Mouse (Mus musculus) spleen, postnatal 36 days (tissue): ENCODE results near the gene Tmem222.

Experiments
- DNase-seq, 2 experiments: peaks; one replicate each; pipeline ENCODE4 v3.0.0; 2022; ENCODE audit warnings: low spot score in 2 of 2, mixed read lengths in 1 of 2

Gene Tmem222

DNA sequence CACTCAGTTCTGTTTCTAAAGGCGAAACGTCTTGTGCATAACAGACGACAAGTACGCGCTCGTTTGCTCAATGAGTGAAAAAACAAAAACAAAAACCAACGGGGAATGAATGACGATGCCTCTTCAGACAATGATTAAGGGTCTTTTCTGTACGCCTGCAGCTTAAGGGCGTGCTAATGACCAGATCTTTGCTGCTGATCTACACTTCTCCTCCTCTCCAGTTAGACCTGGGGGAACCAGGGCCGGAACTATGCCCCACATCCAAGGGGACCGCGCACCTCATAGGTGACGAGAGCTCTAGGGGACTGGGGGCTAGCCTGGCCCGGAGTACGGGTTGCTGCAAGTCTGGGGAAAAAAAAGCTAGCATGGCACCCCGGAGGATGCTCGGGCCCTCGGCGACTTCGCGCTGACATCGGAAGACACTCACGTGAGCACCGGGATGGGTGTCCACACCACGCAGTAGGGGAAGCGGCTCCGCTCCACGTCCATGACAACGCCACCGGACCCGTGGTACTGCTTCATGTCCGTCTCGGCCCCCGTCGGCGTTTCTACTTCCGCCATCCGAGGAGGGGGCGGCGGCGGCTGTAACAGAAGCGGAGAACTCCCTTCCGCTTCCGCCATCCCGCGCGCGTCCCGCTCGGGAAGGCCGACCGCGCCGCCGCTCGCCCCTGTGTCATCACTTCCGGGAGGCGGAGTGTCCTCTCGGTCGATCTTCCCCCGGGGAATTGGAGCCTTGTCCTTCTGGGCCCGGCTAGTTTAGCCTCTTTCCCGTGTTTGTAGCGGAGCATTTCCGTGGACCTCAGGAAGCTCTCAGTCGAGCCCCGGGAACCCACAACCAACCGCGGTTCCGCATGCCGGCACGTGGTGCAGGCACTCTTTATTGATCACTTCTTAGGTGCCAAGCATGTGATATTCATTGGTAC lies at the start of gene Tmem222:
Tmem222 (minus strand) TSS at position 689 of the 923 bp plus-strand sequence.
- DNase-seq, result peak; percentile 91 to 92

DNA sequence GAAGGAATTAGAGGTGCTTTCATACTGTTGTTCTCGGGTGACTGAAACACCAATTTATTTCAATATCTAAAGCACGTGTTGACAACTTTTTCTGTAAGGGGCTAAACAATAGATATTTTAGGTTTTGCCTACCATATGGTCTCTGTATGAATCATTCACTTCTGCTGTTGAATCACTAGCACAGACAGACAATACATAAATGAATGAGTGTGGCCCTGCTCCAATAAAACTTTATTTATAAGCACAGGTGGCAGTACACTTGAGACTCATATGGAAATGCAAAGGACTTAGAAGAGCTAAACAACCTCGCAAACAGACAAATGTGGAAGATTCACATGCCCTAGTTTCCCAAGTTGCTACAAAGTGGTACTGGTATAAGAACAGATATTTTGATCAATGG lies 42.1 kb upstream of the Tmem222 start:
- no peak for DNase-seq

DNA sequence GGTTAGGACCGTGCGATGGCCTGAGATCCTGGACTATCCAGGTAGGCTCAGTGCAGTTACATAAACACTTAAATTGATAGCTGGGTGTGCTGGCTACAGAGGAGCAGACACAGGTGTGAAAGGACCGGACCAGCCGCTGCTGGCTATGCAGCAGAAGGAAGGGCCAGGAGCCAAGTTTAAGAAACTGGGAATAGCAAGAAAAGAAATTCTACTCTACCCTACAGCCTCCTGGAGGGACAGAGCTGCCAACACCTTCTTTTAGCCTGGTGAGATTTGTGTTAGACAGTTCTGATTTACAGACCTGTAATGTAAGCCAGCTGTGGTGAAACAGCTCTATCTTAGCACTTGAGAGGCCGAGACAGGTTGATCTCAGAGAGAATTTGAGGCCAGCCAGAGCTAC lies 38.4 kb upstream of the Tmem222 start:
- DNase-seq, result no peak

DNA sequence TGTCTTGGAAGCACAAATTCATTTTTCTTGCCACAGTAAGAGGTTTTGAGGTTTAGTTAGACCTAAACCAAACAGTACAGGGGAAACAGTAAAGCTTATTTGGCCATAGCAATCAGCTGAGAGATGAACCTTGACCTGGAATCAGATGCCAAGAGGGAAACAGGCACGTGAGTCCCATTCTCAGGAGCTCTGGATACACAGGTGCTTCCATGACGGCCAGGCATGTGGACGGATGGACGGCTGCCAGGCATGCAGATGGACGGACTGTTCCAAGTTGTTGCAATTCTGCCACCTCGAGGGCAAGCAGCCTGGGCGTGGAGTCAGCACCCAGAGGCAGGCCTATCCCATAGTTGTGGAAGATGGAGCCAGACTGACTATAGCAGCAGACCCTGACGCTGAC lies 37.3 kb upstream of the Tmem222 start:
- DNase-seq, result no peak

DNA sequence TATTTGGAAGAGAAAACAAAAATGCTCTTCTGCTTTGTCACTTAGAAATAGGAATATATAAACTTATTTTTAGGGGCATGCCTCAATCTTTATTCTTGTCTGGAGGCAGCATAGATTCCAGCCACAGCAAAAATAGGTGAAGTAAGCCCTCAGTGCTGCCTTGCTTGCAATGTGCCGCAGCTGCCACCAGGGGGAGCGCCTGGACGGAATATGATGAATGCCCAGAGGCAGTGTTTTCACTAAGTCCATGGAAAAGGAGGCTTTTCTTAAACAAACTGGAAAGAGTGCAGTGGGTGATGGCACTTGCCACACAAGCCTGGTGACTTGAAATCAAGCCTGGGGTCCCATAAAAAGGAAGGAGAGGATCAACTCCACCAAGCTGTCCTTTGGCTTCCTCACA lies 32.4 kb upstream of the Tmem222 start:
- peak; percentile 63 to 76 for DNase-seq

DNA sequence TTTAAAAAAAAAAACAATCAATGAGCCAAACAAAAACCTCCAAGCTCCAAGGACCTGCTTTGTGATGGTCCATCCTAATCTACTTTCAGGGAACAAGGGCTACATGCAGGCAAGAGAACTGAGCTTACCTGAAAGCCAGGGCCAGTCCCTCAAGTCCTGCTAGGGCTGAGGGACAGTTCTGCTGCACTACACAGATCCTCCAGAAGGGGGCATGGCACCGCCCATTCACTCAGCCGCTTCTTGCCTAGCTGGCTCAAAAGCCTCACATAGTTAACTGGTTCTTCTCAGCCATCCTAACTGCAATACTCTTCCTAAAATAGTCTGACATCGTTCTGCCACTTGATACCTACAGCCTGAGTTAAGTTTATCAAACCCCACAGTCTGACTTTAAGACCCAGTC lies 29.7 kb upstream of the Tmem222 start:
- peak; percentile 26 to 32 for DNase-seq

DNA sequence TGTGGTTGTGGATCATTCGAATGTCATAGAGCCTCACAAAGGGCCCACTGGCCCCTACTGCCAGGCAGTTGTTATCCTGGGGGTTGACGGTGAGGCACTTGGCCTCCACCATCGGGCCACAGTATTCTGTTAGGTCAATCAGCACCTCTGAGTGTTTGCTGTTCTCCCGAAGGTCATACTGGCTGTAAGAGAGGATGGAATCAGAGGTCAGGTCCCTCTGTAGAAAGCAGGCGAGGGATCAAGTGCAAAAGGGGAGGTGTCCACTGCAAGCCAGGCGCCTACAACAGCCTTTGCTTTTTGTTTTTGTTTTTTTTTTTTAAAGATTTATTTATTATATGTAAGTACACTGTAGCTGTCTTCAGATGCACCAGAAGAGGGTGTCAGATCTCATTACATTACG lies 28.2 kb upstream of the Tmem222 start:
- no peak for DNase-seq

DNA sequence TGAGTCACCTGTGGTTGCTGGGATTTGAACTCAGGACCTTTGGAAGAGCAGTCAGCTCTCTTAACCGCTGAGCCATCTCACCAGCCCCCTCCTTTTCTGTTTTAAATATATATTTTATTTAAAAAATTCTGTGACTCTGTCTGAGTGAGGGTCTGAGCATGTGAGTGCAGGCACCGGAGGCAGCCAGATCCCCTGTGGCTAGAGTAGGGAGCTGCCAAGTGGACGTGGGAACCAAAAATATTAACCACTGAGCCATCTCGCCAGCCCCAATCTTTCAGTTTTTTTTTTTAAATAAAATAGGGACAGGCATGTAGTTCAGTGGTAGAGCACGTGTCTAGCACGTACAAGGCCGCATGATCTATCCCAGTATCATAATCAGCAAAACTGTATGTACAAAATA lies 27.2 kb upstream of the Tmem222 start:
- DNase-seq, result no peak

DNA sequence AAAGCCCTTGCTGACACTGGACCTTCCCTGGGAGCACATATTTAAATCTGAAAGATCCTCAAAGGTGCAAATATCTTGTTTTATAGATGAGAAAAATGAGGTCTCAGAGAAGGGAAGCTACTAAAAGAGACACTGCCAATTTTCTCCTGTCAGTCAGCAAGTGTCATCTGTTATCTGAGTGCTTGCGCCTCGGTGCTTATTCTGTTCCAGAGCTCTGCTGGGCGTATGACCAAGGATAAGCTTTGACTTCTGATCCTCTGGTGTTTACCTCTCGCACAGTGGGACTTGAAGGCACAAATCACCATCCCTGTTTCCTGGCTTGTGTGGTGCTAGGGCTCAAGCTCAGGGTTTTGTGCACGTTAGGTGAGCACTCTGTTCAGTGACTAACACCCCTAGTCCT lies 25.1 kb upstream of the Tmem222 start:
- no peak for DNase-seq

DNA sequence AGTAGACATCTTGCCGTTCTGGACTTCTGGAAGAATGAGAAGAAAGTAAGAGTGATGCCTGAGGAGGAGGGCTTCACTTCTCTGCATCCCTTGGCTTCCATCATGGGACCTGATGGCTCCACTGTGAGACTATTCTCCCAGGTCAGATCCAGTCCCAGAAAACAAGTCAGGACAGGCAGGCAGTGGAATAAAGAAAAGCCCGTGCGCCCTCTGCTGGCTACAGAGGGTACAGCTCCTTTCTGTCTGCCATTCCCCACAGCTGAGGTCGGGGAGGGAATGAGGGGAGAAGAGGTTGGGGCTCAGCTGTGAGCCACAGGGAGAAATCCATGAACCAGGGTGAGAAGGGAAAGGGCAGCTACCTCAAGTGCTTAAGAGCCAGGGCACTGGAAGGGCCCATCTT lies 24.2 kb upstream of the Tmem222 start:
- peak in 1 of 2 experiments; percentile 24 for DNase-seq

DNA sequence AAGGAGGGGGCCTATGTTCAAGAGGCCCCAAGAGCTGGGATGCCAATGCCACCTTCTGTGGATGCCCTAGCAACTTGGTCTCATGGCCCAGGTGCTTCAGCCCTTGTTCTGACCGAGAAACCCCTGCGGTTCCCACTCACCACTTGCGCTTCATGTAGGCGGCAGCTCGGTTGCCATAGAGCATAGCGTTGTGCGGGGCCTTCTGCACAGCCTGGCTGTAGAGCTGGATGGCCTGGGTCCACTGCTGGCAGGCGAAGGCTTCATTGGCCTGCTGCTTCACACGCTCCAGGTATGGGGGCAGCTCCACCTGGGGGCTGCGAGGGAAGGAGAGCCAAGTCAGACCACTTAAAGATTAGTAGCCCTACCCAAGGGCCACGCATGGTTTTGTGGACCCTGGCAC lies 22.8 kb upstream of the Tmem222 start:
- no peak for DNase-seq

DNA sequence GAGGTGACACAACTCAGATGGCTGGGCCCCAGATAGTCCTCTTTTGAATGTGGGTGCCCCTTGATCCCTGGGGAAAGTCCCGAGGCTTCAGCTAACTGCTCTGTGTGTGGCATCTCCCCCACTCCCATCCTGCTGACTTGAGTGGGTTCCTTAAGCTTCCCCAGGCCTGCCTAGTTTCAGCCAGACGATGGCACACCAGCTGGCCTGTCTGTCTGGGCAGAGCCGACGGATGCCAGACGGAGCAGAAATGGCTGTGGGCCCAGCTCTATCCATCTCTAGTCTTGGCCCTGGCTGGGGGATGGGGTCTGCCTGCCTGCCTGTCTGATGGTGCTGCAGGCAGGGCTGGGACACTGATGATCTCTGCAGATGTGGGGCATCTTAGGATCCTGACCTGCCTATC lies 22.1 kb upstream of the Tmem222 start:
- DNase-seq, result no peak

DNA sequence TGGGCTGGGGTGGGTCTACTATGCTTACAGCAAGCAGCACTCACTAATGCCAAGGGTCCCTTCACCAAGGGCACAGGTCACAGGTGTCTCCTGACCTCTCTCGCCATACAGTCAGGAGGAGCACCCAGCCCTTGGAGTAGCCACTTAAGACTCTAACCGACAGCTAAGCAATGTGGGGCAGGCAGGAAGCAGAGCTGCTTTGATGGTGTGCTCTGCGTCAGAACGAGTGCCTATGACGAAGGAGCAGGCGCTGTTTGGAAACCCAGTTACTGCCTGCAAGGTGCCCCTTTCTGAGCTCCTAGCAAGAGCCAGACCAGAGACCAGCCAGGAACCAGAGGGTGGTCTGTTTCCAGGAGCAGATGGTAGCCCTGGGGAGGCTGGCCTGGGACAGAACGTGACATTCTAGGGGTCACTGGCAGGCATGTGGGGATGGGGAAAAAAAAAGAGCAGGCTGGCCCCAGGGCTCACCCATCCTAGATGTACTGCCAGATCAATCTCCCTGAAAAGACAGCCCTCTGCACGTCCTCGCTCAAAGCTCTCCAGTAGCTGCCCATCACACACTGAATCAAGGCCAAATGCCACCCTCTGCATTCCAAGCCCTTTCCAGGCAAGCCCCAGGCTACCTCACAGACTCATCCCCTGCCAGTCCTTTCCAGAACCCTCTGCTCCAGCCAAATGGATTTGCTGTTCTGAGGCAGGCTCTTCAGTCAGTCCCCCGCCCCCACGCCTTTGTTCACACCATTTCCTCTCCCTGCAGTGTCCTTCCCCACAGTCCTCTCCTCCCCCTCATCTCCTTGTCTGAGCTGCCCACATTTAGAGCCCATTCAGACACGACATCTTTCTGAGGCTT lies 21.1 kb upstream of the Tmem222 start:
- no peak for DNase-seq

DNA sequence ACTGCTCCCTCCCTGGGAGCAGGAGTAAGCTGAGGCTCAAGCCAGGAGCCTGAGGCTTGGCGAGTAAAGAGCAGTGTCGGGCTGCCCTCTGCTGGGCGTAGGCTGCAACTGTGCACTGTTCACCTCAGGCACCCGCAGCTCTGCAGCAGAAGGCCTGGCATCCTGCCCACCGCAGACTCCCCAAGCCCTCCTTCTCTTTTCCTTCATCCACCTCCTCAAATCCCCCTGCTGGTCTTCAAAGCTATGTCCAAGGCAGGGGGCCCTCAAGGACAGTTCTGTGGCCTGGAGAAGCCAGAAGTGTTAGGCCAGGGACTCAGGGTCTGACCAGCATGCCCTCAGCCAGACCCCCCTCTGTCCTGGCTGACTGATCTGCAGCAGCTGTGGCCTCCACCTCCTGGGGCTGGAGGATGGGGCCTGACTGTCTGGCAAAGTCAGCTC lies 20.2 kb upstream of the Tmem222 start:
- peak; percentile 60 to 69 for DNase-seq

DNA sequence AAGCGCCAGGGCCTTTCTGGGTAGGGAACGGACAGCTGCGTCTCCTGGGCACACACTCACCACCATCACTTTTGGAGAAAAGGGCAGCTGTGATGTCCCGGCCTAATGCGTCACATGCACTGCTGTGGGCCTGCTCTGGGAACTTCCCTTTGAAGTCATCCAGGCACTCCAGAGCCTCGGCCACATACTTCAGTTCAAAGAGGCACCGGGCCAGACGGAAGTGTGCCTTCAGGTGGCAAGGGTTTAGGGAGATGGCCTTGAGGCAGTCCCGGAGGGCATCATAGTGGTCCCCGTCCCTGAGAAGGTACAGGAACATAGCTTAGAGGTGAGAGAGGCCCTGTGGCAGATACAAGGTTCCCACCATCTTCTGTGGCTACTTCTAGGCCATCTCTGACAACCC lies 19.8 kb upstream of the Tmem222 start:
- no peak for DNase-seq

DNA sequence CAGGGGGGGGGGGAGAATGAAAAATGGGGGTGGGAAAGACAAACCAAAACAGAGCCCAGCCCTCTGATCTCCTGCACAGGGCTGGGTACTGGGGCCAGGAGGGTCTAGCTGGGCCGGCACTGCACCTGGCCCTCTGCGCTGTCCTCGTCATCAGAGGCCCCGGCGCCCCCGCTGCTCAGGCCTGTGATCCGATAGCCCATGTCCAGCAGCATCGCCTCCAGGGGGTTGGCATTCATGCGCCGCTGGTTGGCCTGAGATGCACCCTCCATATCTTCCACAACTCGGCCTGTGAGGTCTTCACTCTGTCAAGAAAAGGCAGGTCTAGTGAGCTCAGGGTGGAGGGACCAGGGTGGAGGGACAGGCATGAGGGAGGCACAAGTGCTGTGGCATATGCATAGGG lies 16.5 kb upstream of the Tmem222 start:
- no peak for DNase-seq

DNA sequence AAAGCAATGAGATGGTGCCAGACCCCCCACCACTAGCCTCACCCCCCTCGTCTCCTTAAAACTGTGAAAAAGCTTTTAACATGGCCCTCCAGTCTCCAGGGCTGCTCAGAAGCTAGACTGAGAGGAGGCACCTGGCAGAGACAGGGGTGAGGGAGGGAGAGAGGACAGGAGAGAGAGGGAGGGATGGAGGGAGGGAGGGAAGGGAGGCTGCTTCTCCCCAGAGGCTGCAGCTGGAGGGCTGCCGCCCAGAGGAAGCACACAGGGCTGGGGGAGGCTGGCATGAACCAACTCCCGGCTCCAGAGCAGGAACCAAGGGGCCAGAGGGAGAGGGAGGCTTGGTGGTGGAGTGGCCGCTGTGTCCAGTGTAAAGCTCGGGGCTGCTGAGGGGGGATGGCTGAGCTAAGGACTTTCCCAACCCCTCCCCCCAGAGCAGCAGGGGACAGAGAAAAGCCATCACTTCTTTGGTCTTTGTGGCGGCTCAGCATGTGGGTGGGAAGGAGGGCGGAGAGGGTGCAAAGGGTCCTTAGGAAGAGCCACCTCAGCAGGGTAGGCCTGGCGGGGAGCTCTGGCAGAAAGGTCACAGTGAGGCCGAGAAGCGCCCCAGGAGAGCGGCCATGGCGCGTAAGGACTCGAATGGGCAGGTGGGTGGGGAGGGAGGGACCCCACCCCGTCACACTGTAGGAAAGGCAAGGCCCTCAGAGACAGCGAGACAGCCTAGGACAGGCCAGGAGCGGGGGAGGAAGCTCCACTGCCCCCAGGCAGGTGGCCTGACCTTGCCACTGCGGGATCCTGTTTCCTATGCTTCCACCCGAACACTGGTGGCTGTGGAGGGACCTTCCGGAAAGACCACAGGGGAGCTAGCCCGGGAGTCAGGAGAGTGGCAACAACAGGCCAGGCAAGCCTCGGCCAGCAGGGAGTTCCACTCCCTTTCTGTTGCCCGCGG lies 15.6 kb upstream of the Tmem222 start:
- no peak for DNase-seq

DNA sequence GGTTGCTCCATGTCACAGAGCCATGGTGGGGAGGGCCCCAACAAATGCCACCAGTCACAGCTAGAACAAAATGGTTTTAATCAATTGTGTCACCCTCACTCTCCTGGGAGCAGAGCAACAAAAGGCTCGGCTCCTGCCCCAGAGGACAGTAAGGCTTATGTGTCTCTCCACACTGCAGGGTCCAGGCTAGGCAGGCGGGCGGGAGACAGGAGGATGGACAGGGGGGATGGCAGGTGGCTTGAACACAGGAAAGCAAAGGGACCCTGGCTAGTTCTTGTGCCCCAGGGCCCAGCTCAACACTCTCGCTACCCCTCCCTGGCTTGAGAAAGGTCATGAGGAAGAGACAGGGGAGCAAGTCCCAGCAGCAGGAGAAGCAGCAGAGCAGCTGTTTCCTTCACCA lies 14.8 kb upstream of the Tmem222 start:
- no peak for DNase-seq

DNA sequence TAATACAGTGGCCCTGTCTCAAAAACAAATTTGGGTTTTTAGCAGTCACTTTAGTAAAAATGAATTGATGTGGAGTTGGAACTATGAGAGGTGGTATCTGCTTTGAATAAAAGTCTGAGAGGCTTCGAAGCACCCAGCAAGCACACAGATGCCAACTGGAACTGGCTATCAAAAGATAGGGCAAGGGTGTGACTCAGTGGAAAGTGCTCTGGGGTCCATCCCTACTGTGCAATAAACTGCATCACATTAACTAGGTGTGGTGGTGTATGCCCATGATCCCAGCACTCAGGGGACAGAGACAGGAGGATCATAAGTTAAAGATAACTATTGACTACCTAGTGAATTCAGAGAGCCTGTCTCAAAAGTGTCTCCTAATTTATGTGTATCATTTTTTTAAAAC lies 13.7 kb upstream of the Tmem222 start:
- DNase-seq, result no peak

DNA sequence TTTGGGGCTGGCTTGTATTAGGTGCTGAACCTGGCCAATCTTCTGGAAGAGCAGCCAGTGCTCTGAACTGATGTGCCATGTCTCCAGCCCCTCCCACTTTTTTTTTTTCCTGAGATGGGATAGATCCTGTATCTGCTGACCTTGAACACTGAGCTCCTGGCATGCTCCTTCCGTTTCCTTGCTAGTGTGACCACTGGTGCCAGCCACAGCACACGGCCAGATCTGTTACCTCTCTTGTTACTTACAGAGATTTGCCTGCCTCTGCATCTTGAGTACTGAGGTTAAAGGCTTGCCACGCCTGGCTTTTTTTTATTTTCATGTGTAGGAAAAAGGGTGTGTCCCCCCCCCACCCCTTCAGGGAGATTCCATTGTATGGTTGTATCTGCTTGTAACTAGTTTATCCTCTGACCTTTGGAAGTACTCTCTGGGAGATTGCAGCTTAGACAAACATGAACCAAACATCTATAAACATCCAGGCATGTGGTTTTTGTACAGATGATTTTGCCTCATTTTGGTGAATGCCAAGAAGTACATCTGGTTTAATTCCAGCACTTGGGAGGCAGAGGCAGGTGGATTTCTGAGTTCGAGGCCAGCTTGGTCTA lies 9.0 kb upstream of the Tmem222 start:
- no peak for DNase-seq

DNA sequence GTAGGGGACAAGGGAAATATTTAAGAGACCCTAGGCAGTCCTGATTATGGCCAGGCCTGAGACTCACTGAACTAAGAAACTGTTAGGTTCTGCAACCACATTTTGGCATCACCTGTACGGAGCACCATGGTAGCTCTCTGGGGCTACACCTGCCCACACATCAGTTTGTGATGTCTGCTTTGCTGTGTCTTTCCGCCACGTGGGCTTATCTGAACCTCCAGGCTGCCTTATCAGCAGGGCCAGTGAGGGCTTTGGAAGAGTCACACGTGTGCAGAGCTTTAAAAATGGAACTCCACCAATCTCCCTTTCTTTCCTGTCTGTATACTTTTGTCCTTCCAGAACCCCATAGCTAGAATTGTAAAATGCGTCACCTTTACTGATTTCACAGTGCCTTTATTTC lies 8.4 kb upstream of the Tmem222 start:
- peak; percentile 29 to 58 for DNase-seq
